Mouse (Mus musculus): Measurements from ENCODE around the gene Ckb. TPM values are rescaled to one million over a fixed set of nuclear protein-coding genes. Genes with fewer than 3 reads are reported as not detected.
"Not testable (repeated sequence)": the region's sequence is repeated elsewhere in the genome, so short reads cannot be mapped to it uniquely, and the experiment has no call there.

Gene Ckb
- polyA plus RNA-seq, 1 experiment from 2014 or later = 135 TPM

GRCm38 (mm10) chr12:111664144-111664634 is 7.9 kb downstream of the Ckb start:
- peaks cover 32% of the 10 kb centered on the region for H3K36me3 ChIP-seq
- H3K4me3 ChIP-seq = no peak overlapping the region
- H3K4me1 ChIP-seq = peaks cover 14% of the 10 kb centered on the region
- ATAC-seq (ENCODE audit: low FRiP score, low read depth) = peak; percentile 62
- no peaks in the 10 kb centered on the region for H3K9me3 ChIP-seq
- no peak overlapping the region for H3K4me2 ChIP-seq (replicated peaks)
- peaks cover 3% of the 10 kb centered on the region for H3K27me3 ChIP-seq
- H3K27ac ChIP-seq = 0 out of 2 replicates have a peak overlapping the region, but pooled peaks have one; percentile 52
- 35% methylated on average over 6 of the region's 6 CpGs for WGBS
- H3K9ac ChIP-seq = peak overlapping the region; percentile 8; the same call in 1 of the 2 replicates

- H3K4me3 ChIP-seq = no peak overlapping the region
- H3K9me3 ChIP-seq = no peaks in the 10 kb centered on the region
- H3K4me1 ChIP-seq = peaks cover 7% of the 10 kb centered on the region
- H3K27me3 ChIP-seq = no peaks in the 10 kb centered on the region
- ATAC-seq (ENCODE audit: low FRiP score, low read depth) = no peak
- H3K4me2 ChIP-seq (replicated peaks) = no peak overlapping the region
- peak overlapping the region; percentile 8; the same call in 1 of the 2 replicates for H3K9ac ChIP-seq
- H3K36me3 ChIP-seq = peaks cover 37% of the 10 kb centered on the region
- WGBS = 70% methylated on average over 17 of the region's 17 CpGs
- peak overlapping the region; percentile 52; the same call in 1 of the 2 replicates for H3K27ac ChIP-seq
Measured at GRCm38 (mm10) chr12:111663228-111664143, 8.7 kb downstream of the Ckb start.

GRCm38 (mm10) chr12:111661554-111661953 is 10.6 kb downstream of the Ckb start:
- not testable (repeated sequence) for H3K27me3 ChIP-seq; H3K9ac ChIP-seq; H3K4me2 ChIP-seq (replicated peaks); H3K9me3 ChIP-seq; ATAC-seq (ENCODE audit: low FRiP score, low read depth); H3K4me1 ChIP-seq; H3K4me3 ChIP-seq; H3K27ac ChIP-seq
- WGBS = 96% methylated on average over 11 of the region's 11 CpGs
- H3K36me3 ChIP-seq = peaks cover 53% of the 10 kb centered on the region

- no peak for ATAC-seq (ENCODE audit: low FRiP score, low read depth)
- WGBS = 100% methylated on average over 1 of the region's 1 CpGs
Measured at GRCm38 (mm10) chr12:111660628-111661027, 11.5 kb downstream of the Ckb start.

GRCm38 (mm10) chr12:111659331-111659730 is 12.8 kb downstream of the Ckb start:
- Histone ChIP-seq H3K27me3 (no peaks in the 10 kb centered on the region), H3K9me3 (no peaks in the 10 kb centered on the region), H3K4me2 (replicated peaks) (no peak overlapping the region), H3K9ac (no peak overlapping the region), H3K27ac (no peak overlapping the region), H3K4me3 (no peak overlapping the region), H3K4me1 (peaks cover 7% of the 10 kb centered on the region; the same call in 1 of the 2 replicates), H3K36me3 (peaks cover 73% of the 10 kb centered on the region)
- no peak for ATAC-seq (ENCODE audit: low FRiP score, low read depth)
- WGBS = 94% methylated on average over 4 of the region's 4 CpGs

More at GRCm38 (mm10) chr12:111660628-111661027, 11.5 kb downstream of the Ckb start:
- H3K4me1 ChIP-seq = peaks cover 7% of the 10 kb centered on the region; the same call in 1 of the 2 replicates
- no peaks in the 10 kb centered on the region for H3K9me3 ChIP-seq
- no peaks in the 10 kb centered on the region for H3K27me3 ChIP-seq
- H3K4me2 ChIP-seq (replicated peaks) = no peak overlapping the region
- no peak overlapping the region for H3K4me3 ChIP-seq
- no peak overlapping the region for H3K9ac ChIP-seq
- peaks cover 61% of the 10 kb centered on the region for H3K36me3 ChIP-seq
- H3K27ac ChIP-seq = no peak overlapping the region

GRCm38 (mm10) chr12:111655695-111656094 is 16.4 kb downstream of the Ckb start:
- Histone ChIP-seq H3K27me3 (no peaks in the 10 kb centered on the region), H3K36me3 (peaks cover 76% of the 10 kb centered on the region), H3K27ac (no peak overlapping the region), H3K4me1 (no peaks in the 10 kb centered on the region), H3K4me2 (replicated peaks) (no peak overlapping the region), H3K9me3 (no peaks in the 10 kb centered on the region), H3K9ac (no peak overlapping the region), H3K4me3 (no peak overlapping the region)
- ATAC-seq (ENCODE audit: low FRiP score, low read depth) = no peak
- 87% methylated on average over 11 of the region's 11 CpGs for WGBS

GRCm38 (mm10) chr12:111653434-111653833 is 18.7 kb downstream of the Ckb start:
- ATAC-seq (ENCODE audit: low FRiP score, low read depth) = no peak
- Histone ChIP-seq H3K4me1 (no peaks in the 10 kb centered on the region), H3K4me2 (replicated peaks) (no peak overlapping the region), H3K4me3 (no peak overlapping the region), H3K27ac (no peak overlapping the region), H3K9ac (no peak overlapping the region), H3K36me3 (peaks cover 79% of the 10 kb centered on the region), H3K9me3 (no peaks in the 10 kb centered on the region), H3K27me3 (no peaks in the 10 kb centered on the region)
- 48% methylated on average over 3 of the region's 3 CpGs for WGBS

GRCm38 (mm10) chr12:111652953-111653352 is 19.2 kb downstream of the Ckb start:
- no peak overlapping the region for H3K4me3 ChIP-seq
- no peaks in the 10 kb centered on the region for H3K9me3 ChIP-seq
- H3K36me3 ChIP-seq = peaks cover 82% of the 10 kb centered on the region
- no peaks in the 10 kb centered on the region for H3K27me3 ChIP-seq
- no peak overlapping the region for H3K4me2 ChIP-seq (replicated peaks)
- WGBS = 90% methylated on average over 3 of the region's 3 CpGs
- H3K4me1 ChIP-seq = no peaks in the 10 kb centered on the region
- H3K9ac ChIP-seq = no peak overlapping the region
- ATAC-seq (ENCODE audit: low FRiP score, low read depth) = no peak
- no peak overlapping the region for H3K27ac ChIP-seq

GRCm38 (mm10) chr12:111648061-111648645 is 24.0 kb downstream of the Ckb start:
- H3K4me2 ChIP-seq (replicated peaks) = no peak overlapping the region
- no peak for ATAC-seq (ENCODE audit: low FRiP score, low read depth)
- no peak overlapping the region for H3K27ac ChIP-seq
- H3K9ac ChIP-seq = no peak overlapping the region
- 58% methylated on average over 6 of the region's 6 CpGs for WGBS
- H3K4me3 ChIP-seq = no peak overlapping the region
- H3K4me1 ChIP-seq = no peaks in the 10 kb centered on the region
- no peaks in the 10 kb centered on the region for H3K9me3 ChIP-seq
- H3K36me3 ChIP-seq = peaks cover 88% of the 10 kb centered on the region
- H3K27me3 ChIP-seq = no peaks in the 10 kb centered on the region

Other genes starting within 250 kb of the Ckb start
- gene Tnfaip2, start 229.9 kb downstream of the Ckb start, polyA plus RNA-seq (2015; fragmentation: Nextera tagmentation; extraction: Ambion mirVana) = 7.4 and 7.8 TPM in 2 replicates
- gene Gm266, start 186.5 kb downstream of the Ckb start, polyA plus RNA-seq (2015; fragmentation: Nextera tagmentation; extraction: Ambion mirVana) = 9.0 and 9.1 TPM in 2 replicates
- 597 and 611 TPM in 2 replicates for gene Eif5, start 134.3 kb downstream of the Ckb start, polyA plus RNA-seq (2015; fragmentation: Nextera tagmentation; extraction: Ambion mirVana)
- 40.3 and 43.8 TPM in 2 replicates for gene Mark3, start 97.8 kb downstream of the Ckb start, polyA plus RNA-seq (2015; fragmentation: Nextera tagmentation; extraction: Ambion mirVana)
- 10.7 and 13.0 TPM in 2 replicates for gene Trmt61a, start 5.8 kb upstream of the Ckb start, polyA plus RNA-seq (2015; fragmentation: Nextera tagmentation; extraction: Ambion mirVana)
- 62.7 and 63.0 TPM in 2 replicates for gene Bag5, start 40.9 kb upstream of the Ckb start, polyA plus RNA-seq (2015; fragmentation: Nextera tagmentation; extraction: Ambion mirVana)
- gene Apopt1, start 40.9 kb upstream of the Ckb start, polyA plus RNA-seq (2015; fragmentation: Nextera tagmentation; extraction: Ambion mirVana) = 60.8 and 61.0 TPM in 2 replicates
- 112 and 113 TPM in 2 replicates for gene Klc1, start 86.5 kb upstream of the Ckb start, polyA plus RNA-seq (2015; fragmentation: Nextera tagmentation; extraction: Ambion mirVana)
- 7.2 and 11.0 TPM in 2 replicates for gene Xrcc3, start 141.5 kb upstream of the Ckb start, polyA plus RNA-seq (2015; fragmentation: Nextera tagmentation; extraction: Ambion mirVana)
- gene Zfyve21, start 141.8 kb upstream of the Ckb start, polyA plus RNA-seq (2015; fragmentation: Nextera tagmentation; extraction: Ambion mirVana) = 105 and 111 TPM in 2 replicates
- 12.0 and 13.2 TPM in 2 replicates for gene Ppp1r13b, start 235.8 kb upstream of the Ckb start, polyA plus RNA-seq (2015; fragmentation: Nextera tagmentation; extraction: Ambion mirVana)

All from limb, embryonic 13.5 days (tissue).